Mouse (Mus musculus): ENCODE measurements around the gene Iqce.
A peak's percentile ranks its signal among the peaks of the same experiment; 100 is the strongest.

The Iqce gene

GRCm38 (mm10) chr5:140637989-140638388, 64.2 kb downstream of the Iqce start:
- no peak for DNase-seq (ENCODE audit: low spot score)

GRCm38 (mm10) chr5:140637058-140637410, 65.1 kb downstream of the Iqce start:
- no peak for DNase-seq (ENCODE audit: low spot score)

GRCm38 (mm10) chr5:140636316-140637057, 65.7 kb downstream of the Iqce start:
- DNase-seq (ENCODE audit: low spot score) = no peak

GRCm38 (mm10) chr5:140634798-140635722, 67.1 kb downstream of the Iqce start:
- no peak for DNase-seq (ENCODE audit: low spot score)

GRCm38 (mm10) chr5:140633432-140633831, 68.7 kb downstream of the Iqce start:
- DNase-seq (ENCODE audit: low spot score) = no peak

GRCm38 (mm10) chr5:140628995-140629394, 73.2 kb downstream of the Iqce start:
- DNase-seq (ENCODE audit: low spot score) = no peak

- DNase-seq (ENCODE audit: low spot score) = no peak
These were observed 74.6 kb downstream of the Iqce start for GRCm38 (mm10) chr5:140627580-140627979.

- no peak for DNase-seq (ENCODE audit: low spot score)
These were observed 77.2 kb downstream of the Iqce start for GRCm38 (mm10) chr5:140624961-140625360.

- DNase-seq (ENCODE audit: low spot score) = no peak
These were observed 77.9 kb downstream of the Iqce start for GRCm38 (mm10) chr5:140624238-140624637.

- DNase-seq (ENCODE audit: low spot score) = no peak
These were observed 78.4 kb downstream of the Iqce start for GRCm38 (mm10) chr5:140623791-140624190.

- no peak for DNase-seq (ENCODE audit: low spot score)
These were observed 79.1 kb downstream of the Iqce start for GRCm38 (mm10) chr5:140622978-140623670.

GRCm38 (mm10) chr5:140621517-140621916, 80.7 kb downstream of the Iqce start:
- no peak for DNase-seq (ENCODE audit: low spot score)

GRCm38 (mm10) chr5:140621092-140621491, 81.1 kb downstream of the Iqce start:
- DNase-seq (ENCODE audit: low spot score) = no peak

- DNase-seq (ENCODE audit: low spot score) = no peak
These were observed 82.1 kb downstream of the Iqce start for GRCm38 (mm10) chr5:140619895-140620736.

GRCm38 (mm10) chr5:140619151-140619771, 82.9 kb downstream of the Iqce start:
- DNase-seq (ENCODE audit: low spot score) = peak; percentile 58

- DNase-seq (ENCODE audit: low spot score) = no peak
These were observed 84.5 kb downstream of the Iqce start for GRCm38 (mm10) chr5:140617714-140618113.

GRCm38 (mm10) chr5:140616691-140617090, 85.5 kb downstream of the Iqce start:
- DNase-seq (ENCODE audit: low spot score) = no peak

GRCm38 (mm10) chr5:140616110-140616503, 86.1 kb downstream of the Iqce start:
- DNase-seq (ENCODE audit: low spot score) = no peak

GRCm38 (mm10) chr5:140615321-140616109, 86.7 kb downstream of the Iqce start:
- no peak for DNase-seq (ENCODE audit: low spot score)

GRCm38 (mm10) chr5:140614837-140615236, 87.3 kb downstream of the Iqce start:
- no peak for DNase-seq (ENCODE audit: low spot score)
